Mouse (Mus musculus) CD4-positive, CD25-positive, alpha-beta regulatory T cell, adult 4 months (primary cell): ENCODE results near the gene Qsox1. TPM values are rescaled to one million over a fixed set of nuclear protein-coding genes. Genes with fewer than 3 reads are reported as not detected.

Experiments used
- ATAC-seq: one replicate; pipeline ENCODE4 v1.8.0; 2017
- polyA plus RNA-seq, 2 experiments: library from polyadenylated mRNA; unstranded; fragments of 100-300 nt; shearing (Covaris generic); gene quantifications; one replicate each; pipeline ENCODE4 v1.2.1; 2017

Gene Qsox1
- polyA plus RNA-seq, 2 experiments from 2014 or later, result 38.9 to 83.5 TPM

DNA sequence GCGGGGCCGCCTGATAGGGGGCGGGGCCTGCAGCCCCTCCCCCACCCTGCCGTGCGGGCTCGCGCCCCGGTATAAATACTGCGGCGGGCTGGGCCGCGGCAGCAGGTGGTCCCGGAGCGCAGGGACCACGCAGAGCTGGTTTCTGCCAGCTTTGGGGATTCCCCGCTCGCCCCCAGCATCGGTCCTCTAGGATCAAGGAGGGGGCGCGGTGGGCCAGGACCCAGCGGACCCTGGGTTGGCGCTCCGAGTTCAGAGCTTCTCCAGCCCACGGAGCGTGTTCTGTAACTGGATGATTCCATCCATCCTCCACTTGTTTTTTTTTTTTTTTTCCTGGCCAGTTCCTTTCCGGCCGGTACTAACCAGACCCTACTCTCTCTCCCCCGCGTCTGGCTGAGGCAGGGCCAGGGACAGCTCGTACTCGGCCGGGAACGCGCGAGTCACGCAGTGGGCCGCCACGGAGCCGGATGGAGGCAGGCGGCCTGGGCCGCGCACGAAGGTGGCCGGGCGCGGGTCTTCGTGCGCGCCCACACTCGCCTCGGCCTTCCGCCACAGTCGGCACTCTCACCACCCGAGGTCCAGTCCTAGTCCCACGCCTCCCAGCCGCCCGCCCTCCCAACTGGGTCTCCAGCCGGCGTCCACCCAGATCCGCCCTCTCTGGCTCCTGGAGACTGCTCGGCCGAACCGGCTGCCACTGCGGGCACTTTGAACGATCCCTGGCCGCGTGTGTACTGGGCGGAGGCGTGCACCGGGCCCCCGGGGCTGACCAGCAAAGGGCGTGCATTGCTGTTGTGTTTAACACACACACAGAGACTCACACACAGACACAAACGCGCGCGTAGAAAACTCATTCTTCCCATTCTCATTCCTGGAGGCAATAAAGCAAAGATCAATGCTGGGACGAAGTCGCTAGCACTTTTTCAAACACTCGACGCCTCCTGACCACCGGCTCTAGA, 70.0 kb downstream of the Qsox1 start:
- peak; percentile 12 for ATAC-seq

DNA sequence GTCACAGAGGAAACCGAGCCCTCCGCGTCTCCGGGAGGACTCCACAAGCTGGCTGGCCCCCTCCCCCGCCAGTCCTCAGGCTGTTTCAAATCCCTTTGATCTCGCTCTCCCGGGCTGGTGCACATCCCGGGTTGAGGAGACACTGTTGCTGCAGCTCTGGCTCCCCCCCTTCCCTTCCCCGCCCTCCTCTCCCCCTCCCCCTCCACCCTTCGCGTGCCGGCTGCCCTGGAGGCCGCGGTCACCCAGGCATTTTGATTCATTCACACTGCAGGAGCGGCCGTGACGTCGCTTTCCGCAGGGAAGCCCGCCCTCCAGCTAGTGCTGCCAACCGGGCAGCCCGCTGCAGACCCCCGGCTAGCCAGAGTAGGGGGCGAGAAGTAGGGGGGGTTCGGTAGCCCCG, 70.7 kb downstream of the Qsox1 start:
- ATAC-seq, result no peak

- ATAC-seq, result peak; percentile 22
These were observed 71.2 kb downstream of the Qsox1 start for GRCm38 (mm10) chr1:155741378-155741945.

GRCm38 (mm10) chr1:155740622-155741377, 71.9 kb downstream of the Qsox1 start:
- ATAC-seq, result peak; percentile 62

- no peak for ATAC-seq
These were observed 74.8 kb downstream of the Qsox1 start for GRCm38 (mm10) chr1:155737809-155738383.

- ATAC-seq, result no peak
These were observed 75.5 kb downstream of the Qsox1 start for GRCm38 (mm10) chr1:155737017-155737808.

- no peak for ATAC-seq
These were observed 76.4 kb downstream of the Qsox1 start for GRCm38 (mm10) chr1:155736096-155736825.

DNA sequence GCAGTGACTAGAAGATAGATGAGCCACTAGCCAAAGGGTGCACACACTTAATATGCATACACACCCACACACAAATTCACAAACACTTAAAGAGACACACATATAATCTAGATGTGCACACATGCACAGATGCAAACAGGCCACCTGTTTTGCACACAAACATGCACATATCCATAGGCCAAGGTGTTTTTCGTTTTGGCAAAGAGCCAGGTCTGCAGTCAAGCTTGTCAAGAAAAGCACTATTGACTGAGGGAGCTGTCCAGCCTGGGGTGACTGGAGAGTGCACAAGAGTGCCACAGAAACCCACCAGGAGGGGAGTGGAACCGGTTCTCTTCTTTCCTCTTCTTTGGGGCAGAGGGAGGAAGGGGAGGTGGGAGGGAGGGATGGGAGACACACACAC, 81.5 kb downstream of the Qsox1 start:
- ATAC-seq, result no peak

- ATAC-seq, result no peak
These were observed 83.4 kb downstream of the Qsox1 start for GRCm38 (mm10) chr1:155729113-155729795.

- no peak for ATAC-seq
These were observed 84.9 kb downstream of the Qsox1 start for GRCm38 (mm10) chr1:155727830-155728229.

Other genes with a start within 250 kb of the Qsox1 start
- under 1 TPM in 1 of 2 experiments, not detected in 1; 0.19 TPM for gene Lhx4, start 61.2 kb downstream of the Qsox1 start, polyA plus RNA-seq
- gene Cep350, start 160.4 kb upstream of the Qsox1 start, polyA plus RNA-seq, result 10 to 100 TPM in 1 of 2 experiments, 1 to 10 TPM in 1; 8.1 to 14.1 TPM
- 10 to 100 TPM; 38.3 to 43.9 TPM for gene Tor1aip2, start 222.5 kb upstream of the Qsox1 start, polyA plus RNA-seq
- 100 to 1,000 TPM in 1 of 2 experiments, 10 to 100 TPM in 1; 86.3 to 108 TPM for gene Tor1aip1, start 223.6 kb upstream of the Qsox1 start, polyA plus RNA-seq